Mouse (Mus musculus): ENCODE data around the gene Fshb.
A peak's percentile ranks its signal among the peaks of the same experiment; 100 is the strongest.

Gene Fshb

DNA sequence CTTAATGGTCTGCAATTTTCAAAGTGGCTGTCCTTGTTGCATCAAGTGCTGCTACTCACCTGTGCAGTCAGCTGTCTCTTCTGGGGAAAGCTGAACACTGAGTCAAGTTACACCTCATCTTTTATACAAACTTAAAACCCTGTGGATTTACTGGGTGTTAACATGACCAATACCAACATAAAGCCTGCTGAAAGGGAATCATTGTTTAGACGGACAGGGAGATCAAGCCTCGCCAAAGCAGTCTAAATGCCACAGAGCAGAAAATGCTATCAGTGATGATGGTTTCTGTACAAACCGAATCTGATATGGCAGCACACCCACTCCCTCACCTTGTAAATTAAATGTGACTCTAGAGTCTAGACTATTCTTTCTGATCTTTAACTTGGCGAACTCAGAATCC is at the start of gene Fshb:
Gene Fshb (minus strand): TSS at position 101 of the 400 bp plus-strand sequence.
- DNase-seq = no peak

DNA sequence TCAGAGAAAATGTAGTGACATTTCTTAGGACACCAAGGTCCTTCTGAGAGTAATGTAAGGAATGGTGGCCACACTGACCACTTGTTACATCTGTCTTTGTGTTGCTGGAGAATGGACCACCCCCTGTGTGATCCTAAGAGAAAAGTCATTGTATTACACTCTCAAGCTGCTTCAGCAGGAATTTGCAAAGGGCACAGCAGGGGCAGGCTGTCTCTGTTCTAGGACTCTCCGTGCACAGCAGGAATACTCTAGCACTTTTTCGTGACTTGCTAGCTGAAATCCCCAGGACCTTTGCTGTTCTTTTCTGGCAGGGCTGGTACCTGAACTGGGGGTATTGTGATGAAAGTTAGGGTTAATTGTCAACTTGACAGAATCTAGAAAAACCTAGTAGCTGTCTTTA is 24.8 kb upstream of the Fshb start:
- no peak for DNase-seq

DNA sequence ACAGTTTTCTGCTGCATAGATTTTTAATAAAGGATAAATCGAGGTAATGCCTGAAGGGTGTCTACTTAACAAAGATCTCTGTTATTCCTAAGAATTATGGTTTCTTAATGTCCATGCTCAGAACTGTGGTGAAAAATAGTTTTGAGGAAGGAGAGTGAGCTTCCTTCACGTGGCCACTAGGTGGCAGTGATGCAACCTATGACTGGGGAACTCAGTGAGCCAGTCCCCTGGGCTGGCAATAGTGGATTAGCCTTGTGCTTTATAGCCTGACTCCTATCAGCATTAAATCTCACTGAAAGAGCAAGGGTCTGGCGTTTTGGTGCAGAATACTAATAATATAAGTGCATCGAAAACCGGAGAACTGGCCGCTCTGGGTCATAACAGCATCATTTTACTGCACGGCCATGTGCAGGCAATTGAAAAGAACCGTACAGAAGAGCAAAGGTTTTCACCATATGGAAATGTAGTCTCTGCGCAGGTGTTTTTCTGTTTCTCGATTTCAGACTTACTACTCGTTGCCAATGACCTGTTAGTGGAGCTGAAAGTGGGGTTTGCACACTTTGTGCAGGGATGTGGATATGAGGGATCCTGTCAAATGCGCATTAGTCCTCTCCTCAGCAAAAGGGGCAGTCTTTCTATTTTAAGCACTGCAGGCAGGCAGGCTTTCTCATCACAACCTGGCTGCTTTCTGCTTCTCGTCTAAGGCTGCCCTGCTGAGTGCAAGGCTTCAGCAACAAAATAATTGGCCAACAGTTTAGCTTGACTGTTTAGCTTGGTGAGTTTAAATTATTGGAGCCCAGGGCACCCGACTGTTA is 23.8 kb upstream of the Fshb start:
- peak; percentile 64 to 72 for DNase-seq

DNA sequence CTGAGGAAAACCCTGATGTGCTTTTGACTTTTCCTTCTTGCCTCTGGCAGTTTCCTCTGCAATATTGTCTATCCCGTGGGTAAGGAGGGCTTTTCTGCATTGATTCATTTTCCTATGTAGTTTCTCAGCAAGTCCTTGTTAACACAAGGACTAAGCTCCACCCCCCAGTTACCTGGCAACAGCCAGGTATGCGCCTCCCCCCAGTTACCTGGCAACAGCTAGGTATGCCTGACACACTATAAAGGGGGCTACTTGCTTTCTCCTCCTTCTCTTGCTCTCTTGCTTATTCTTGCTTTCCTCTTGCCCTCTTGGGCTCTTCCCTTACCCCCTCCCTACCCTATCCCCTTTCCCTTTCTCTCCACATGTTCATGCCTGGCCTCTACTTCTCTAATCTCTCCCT is 3.8 kb upstream of the Fshb start:
- no peak for DNase-seq

DNA sequence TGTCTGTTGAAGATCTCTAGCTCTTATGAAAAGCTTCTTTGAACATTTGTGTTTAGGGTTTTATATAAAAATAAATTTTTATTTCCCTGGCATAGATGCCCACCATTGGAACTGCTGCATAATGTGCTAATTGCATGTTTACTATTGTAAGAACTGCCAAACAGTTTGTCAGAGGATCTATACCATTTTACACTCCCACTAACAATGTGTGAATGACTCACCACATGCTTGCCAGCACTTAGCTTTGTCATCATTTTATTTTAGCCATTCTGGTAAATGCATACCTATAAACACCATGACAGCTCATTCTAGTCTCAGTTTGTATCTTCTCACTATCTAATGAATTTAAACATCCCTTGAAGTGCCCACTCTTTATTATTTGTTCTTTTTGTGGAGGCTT is 13.5 kb downstream of the Fshb start:
- DNase-seq = no peak

DNA sequence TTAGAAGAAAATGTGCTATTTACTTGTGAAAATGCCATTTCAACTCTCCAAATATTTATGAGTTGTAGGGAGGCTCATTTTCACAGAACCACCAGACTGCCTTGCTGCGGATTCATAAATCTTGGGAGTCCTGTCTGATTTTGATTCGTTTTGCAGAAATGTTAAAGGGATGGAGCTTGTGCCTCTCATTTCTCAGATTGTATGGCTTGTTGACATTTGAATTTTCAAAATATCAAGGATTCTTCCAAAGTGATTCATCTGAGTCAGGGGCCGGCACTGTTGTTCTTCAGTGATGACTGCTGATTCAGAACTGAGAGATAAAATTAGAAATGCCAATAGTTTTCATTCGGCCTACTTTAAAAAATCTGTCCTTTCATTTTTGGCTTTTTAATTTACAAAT is 18.6 kb downstream of the Fshb start:
- DNase-seq = no peak

DNA sequence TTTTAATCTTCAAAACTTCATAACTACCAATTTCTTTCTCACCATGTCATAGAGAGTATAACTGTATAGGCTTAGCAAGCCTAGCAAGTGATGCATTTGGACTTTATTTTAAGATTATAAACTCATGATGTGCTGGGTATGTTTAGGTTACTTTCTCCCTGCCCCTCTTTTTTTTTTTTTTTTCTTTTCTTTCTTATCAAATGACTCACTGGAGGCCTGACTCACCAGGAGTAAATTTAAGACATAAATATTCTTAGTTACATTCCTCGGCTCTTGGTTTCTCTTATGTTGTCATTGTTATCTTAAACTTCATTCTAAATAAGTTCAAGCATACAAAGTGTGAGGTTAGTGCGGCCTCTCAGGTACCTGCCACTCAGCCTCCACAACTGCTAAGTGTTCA is 23.5 kb downstream of the Fshb start:
- DNase-seq = no peak

DNA sequence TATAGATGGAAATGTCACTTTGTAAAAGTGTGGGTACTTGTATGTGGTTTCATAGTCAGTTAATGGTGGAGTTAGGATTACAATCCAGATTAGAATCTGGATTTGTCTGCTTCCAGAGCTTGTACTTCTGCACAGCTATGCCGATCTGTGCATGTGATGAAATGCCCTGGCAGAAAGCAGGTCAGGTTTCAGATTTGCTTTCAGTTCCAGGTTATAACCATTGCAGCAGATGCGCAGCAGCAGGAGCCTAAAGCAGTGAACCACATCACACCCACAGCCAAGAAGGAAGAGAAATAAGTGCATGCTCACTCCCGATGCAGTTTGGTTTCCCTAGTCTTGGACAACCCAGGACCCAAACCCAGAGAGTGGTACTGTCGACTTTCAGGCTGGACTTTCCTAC is 34.8 kb downstream of the Fshb start:
- DNase-seq = peak; percentile 6 to 9

DNA sequence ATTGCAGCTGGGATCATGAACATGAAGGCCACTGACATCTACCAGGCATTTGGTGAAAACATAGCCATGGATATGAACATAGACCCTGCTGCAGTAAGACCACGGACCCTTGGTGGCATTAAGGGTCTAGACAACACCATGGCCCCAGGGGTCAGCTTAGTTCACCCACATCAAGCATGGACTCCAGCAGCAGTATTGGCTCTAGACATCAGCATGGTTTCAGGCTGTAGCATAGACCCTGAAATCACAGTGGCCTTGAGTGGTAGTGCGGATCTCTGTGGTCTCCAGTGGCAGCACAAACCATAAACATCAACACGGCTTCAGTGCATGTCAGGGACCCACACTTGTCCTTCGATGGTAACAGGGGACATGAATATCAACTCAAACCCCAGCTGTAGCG is 36.7 kb downstream of the Fshb start:
- no peak for DNase-seq

DNA sequence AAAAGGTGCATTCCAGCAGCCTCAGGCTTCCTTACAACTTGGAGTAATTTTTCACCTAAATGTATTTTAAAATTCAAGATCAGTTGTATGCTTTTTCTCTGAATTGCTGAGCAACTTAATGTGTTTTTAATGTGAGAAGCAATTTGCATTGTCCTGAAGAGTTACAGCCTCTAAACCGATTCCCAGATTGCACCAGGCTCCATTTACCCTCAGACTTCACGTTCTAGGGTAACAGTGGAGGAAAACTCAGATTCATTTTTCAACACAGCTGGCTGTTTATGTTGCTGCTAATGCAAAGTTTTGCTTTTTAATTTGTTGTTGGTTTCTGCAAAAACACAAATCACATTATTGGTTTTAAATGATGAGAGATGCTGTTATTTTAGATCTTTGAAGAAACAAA is 40.1 kb downstream of the Fshb start:
- DNase-seq = no peak

DNA sequence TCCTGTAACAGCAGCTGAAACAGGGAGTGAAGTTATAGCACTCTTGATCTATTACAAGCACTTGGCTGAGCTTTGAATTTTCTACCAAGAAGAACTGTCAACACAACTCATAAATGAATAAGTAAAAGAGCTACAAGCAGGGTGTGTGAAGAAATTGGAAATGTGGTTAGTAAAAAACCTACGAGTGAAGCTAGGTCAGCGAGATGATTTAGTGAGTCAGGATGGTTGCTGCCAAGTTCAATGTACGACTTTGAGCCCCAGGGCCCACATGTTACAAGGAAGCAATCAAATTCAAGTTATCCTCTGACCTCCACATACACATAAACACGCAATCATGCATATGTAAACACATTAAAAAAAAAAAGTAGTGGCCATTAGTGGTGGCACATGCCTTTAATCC is 46.3 kb downstream of the Fshb start:
- no peak for DNase-seq

DNA sequence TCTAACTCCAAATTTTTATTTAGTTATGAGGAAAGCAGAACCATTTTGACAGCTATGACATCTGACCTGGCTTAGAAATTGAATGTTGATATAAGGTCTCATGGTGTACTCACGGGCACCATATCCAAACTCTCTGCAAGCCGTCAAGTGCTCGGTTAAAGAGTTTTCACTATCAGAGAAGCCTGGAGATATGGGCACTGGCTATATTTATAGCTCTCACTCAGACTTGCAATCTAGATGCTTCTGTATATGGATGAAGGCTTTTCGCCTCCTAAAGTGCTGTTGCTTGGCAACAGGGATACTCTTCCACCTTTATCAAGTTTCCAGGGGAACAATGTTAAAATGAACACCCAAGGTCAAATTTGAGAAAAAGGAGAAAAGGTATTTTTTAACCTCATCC is 47.1 kb downstream of the Fshb start:
- no peak for DNase-seq

DNA sequence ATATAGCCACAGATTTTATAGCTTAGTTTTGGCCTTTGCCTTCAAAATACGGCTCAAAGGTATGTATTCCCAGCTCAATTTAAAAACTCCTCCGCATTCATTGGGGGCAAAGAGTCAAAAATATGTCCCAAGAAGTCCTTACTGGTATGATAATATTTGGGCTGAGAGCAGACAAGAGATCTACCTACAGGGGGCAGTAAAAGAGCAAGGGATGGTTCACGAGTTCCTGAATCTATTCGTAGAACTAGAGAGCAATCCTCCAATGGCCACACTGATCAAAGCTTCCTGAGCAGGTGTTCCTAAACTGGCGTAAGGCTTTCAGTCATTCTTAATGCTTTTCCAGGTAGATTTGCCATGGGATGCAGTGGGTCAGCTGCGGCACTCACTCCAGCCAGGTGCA is 49.3 kb downstream of the Fshb start:
- DNase-seq = peak in 1 of 2 experiments; percentile 8

DNA sequence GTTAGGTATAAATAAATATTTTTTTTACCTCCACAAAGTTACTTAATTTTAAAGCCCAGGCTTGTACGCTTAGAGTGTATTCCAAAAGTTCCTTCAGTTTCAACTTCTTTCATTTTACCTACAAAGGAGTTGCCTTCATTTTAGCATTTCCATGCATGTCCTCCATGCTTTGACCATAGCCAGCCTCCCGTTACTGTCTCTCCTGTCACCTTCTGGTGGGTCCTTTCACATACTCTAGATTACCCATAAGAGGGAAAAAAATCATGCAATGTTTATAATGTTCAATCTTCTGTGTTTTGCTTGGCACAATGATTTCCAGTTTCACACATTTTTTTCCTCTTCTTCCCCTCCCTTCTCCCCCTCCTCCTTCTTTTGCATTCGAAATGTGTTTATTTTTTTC is 53.1 kb downstream of the Fshb start:
- peak; percentile 4 to 8 for DNase-seq
